Mouse (Mus musculus): ENCODE data around the gene Eras. TPM values are rescaled to one million over a fixed set of nuclear protein-coding genes. Genes with fewer than 3 reads are reported as not detected.
"Not testable (repeated sequence)": the region's sequence is repeated elsewhere in the genome, so short reads cannot be mapped to it uniquely, and the experiment has no call there.

Gene Eras
- polyA plus RNA-seq, 1 experiment from 2014 or later = not detected

DNA sequence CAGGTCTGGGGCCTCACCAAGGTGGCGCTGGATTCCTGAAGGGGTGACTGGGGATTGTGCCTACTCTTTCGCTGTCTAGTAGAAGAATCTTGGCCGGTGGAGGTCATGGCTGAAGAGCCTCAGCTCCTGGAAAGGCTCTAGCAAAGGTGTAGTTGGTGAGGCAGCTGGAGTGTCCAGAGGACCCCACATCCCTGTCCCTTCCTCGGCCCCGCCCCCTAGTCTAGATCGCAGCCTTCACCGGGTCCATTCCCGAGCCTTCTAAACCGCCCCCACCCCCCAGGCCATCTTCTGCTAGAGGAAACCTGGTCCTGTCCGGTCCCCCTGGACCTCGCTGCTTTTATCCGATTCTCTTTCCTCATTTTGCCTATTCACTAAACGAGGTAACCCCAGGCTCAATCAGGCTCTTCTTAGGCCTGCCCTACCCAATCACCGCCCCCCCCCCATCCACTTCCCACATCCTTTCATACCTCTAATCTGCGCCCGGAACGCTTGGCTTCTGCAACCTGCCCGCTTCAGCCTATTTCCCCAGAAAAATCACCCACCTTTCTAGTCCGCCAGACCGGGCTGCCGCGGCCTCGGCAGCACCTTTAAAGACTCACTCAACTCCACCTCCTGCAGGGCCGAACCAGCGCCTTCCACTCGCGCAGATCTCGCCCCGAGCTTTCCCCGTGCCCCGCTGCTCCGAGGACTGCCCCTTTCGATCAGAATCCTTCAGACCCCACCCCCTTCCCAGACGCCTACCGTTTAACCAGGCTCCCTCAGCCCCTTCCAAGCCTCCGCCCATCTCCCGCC lies 18.9 kb upstream of the Eras start, which contains the start of gene Hdac6:
Gene Hdac6 (minus strand): TSS at position 782 of the 792 bp plus-strand sequence.
- no peaks in the 10 kb centered on the region for H3K36me3 ChIP-seq
- peak within 1 kb of the TSS; percentile 53 for H3K4me2 ChIP-seq
- no peaks in the 10 kb centered on the region for H3K4me1 ChIP-seq
- peak within 1 kb of the TSS; percentile 20; the same call in 1 of the 2 replicates for H3K9ac ChIP-seq
- WGBS = 22% methylated on average over 36 of the region's 37 CpGs
- H3K4me3 ChIP-seq = peak within 1 kb of the TSS; percentile 47
- peak; percentile 25; the same call in 1 of the 2 replicates for ATAC-seq (ENCODE audit: insufficient number of reproducible peaks, low FRiP score, low TSS enrichment, low read depth)
- H3K27ac ChIP-seq = peak within 1 kb of the TSS; percentile 61
- H3K27me3 ChIP-seq = no peaks in the 10 kb centered on the region
- no peaks in the 10 kb centered on the region for H3K9me3 ChIP-seq

DNA sequence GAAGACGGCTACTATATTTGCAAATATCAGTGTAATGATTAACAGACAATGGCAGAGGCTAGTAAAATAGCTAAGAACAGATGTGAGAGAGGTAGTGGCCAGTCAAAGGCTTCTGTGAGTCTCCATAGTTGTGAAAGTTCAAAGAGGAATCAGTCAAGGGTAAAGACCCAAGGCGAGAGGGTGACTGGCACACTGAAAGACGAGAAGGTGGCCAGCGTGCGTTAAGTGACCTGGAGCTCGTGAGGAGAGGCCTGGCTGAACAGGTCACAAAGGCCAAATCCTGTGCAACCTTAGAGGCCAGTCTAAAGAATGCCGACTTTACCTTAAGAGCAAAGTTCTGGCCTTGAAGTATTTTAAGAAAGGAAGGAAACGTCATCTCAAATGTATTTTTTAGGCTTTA lies 17.2 kb upstream of the Eras start:
- no peaks in the 10 kb centered on the region for H3K36me3 ChIP-seq
- H3K4me1 ChIP-seq = no peaks in the 10 kb centered on the region
- ATAC-seq (ENCODE audit: insufficient number of reproducible peaks, low FRiP score, low TSS enrichment, low read depth) = no peak
- no peak overlapping the region for H3K27ac ChIP-seq
- H3K4me2 ChIP-seq = no peak overlapping the region
- H3K9ac ChIP-seq = no peak overlapping the region
- H3K27me3 ChIP-seq = no peaks in the 10 kb centered on the region
- H3K9me3 ChIP-seq = no peaks in the 10 kb centered on the region
- 70% methylated on average over 8 of the region's 8 CpGs for WGBS
- H3K4me3 ChIP-seq = no peak overlapping the region

DNA sequence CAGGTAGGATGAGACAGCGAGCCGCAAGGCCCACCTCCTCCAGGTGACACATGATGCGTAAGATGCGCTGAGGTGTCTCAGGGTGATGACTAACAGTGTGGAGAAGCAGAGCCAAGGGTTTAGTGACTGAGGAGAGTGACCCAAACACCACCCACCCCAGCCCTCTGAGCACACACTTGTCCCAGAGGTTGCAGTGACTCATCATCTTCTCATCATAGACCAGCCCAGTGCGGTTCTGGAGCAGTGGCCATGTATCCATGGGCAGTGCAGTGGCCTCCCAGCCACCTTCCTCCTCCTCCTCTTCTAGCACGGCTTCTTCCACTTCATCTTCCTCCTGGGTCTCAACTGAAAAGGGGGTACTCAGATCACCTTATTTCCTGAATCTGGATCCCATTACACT lies 9.3 kb upstream of the Eras start:
- H3K4me1 ChIP-seq = no peaks in the 10 kb centered on the region
- no peak overlapping the region for H3K4me2 ChIP-seq
- no peak overlapping the region for H3K9ac ChIP-seq
- ATAC-seq (ENCODE audit: insufficient number of reproducible peaks, low FRiP score, low TSS enrichment, low read depth) = no peak
- H3K27me3 ChIP-seq = no peaks in the 10 kb centered on the region
- 92% methylated on average over 6 of the region's 6 CpGs for WGBS
- no peaks in the 10 kb centered on the region for H3K9me3 ChIP-seq
- no peak overlapping the region for H3K27ac ChIP-seq
- H3K36me3 ChIP-seq = peaks cover 16% of the 10 kb centered on the region; the same call in 1 of the 2 replicates
- H3K4me3 ChIP-seq = no peak overlapping the region

DNA sequence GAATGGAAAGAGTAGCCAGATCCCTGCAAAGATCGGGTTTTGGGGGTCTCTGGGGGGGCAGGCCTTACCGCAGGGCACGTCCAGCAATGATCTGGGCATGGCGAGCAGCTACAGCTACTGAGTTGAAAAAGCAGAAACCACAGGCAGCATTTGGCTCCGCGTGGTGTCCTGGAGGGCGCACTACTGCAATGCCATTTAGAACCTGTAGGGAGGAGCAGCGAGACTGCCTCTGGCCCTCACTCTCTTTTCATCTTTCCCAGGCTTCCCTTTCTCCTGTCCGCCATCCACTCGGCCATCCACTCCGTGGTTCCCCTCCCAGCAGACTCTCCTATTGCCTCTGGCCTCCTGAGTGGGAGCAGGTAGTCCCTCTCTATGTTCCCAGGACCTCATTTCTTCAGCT lies 8.5 kb upstream of the Eras start:
- Histone ChIP-seq H3K4me1 (no peaks in the 10 kb centered on the region), H3K9me3 (no peaks in the 10 kb centered on the region), H3K9ac (no peak overlapping the region), H3K27ac (no peak overlapping the region), H3K27me3 (no peaks in the 10 kb centered on the region), H3K4me3 (no peak overlapping the region), H3K36me3 (peaks cover 16% of the 10 kb centered on the region; the same call in 1 of the 2 replicates), H3K4me2 (no peak overlapping the region)
- 48% methylated on average over 10 of the region's 11 CpGs for WGBS
- ATAC-seq (ENCODE audit: insufficient number of reproducible peaks, low FRiP score, low TSS enrichment, low read depth) = no peak

DNA sequence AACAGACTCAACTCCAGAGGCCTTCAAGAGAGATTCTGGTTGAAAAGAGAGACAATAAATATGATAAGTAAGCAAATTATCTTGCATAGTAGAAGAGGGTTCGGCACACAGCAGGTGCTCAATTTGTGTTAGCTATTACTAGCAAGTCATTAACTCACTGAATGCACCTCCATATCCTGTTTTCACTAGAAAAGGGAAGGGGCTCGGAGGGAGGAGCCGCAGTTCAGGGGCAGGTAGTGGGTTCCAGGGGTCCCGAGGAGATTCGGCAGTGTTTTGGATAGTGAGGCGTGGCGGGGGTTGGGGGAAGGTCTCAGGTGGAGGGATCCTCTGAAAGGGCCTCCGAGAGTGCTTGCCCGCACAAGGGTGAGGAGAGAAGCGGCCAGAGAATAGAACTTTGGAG lies 1.3 kb downstream of the Eras start:
- WGBS = 31% methylated on average over 10 of the region's 10 CpGs
- H3K27me3 ChIP-seq = peaks cover 44% of the 10 kb centered on the region
- H3K4me1 ChIP-seq = peaks cover 5% of the 10 kb centered on the region; the same call in 1 of the 2 replicates
- H3K4me2 ChIP-seq = no peak overlapping the region
- H3K9ac ChIP-seq = no peak overlapping the region
- H3K27ac ChIP-seq = no peak overlapping the region
- no peaks in the 10 kb centered on the region for H3K9me3 ChIP-seq
- H3K4me3 ChIP-seq = no peak overlapping the region
- H3K36me3 ChIP-seq = peaks cover 19% of the 10 kb centered on the region
- no peak for ATAC-seq (ENCODE audit: insufficient number of reproducible peaks, low FRiP score, low TSS enrichment, low read depth)

DNA sequence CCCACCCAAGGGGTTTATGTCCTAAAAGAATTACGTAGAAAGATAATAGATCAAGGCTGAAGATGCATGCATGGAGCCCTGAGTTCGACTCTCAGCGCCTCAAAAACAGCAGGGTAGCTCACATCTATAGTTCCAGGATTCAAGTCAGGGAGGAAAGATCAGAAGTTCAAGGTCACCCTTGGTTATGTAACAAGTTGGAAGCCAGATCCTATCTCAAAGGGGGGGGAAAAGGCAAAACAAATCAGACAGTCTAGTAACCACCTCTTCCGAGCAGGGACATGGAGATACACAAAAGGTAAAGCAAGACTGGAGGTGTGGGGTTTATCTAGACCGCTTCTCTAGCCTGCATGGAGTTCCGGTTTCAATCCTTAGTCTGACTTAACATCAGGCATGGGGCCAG lies 2.1 kb downstream of the Eras start:
- Histone ChIP-seq H3K27me3 (peaks cover 52% of the 10 kb centered on the region), H3K4me1 (peaks cover 9% of the 10 kb centered on the region), H3K27ac (no peak overlapping the region), H3K36me3 (peaks cover 15% of the 10 kb centered on the region), H3K4me2 (no peak overlapping the region), H3K4me3 (no peak overlapping the region), H3K9me3 (no peaks in the 10 kb centered on the region), H3K9ac (no peak overlapping the region)
- 66% methylated on average over 6 of the region's 6 CpGs for WGBS
- no peak for ATAC-seq (ENCODE audit: insufficient number of reproducible peaks, low FRiP score, low TSS enrichment, low read depth)

DNA sequence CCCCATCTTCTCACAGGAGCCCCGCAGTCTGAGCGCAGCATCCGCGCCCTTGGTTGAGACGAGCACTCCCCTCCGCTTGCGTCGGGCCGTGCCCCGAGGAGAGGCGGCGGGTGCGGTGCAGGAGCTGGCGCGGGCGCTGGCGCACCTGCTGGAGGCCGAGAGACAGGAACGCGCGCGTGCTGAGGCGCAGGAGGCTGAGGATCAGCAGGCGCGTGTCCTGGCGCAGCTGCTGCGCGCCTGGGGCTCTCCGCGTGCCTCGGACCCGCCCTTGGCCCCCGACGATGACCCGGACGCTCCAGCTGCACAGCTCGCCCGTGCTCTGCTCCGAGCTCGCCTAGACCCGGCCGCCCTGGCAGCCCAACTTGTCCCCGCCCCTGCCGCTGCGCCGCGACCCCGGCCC lies 6.4 kb downstream of the Eras start:
- H3K4me3 ChIP-seq = peak overlapping the region; percentile 25
- peaks cover 9% of the 10 kb centered on the region for H3K4me1 ChIP-seq
- peak overlapping the region; percentile 45 for H3K4me2 ChIP-seq
- no peak overlapping the region for H3K27ac ChIP-seq
- H3K27me3 ChIP-seq = peaks cover 62% of the 10 kb centered on the region
- 17% methylated on average over 46 of the region's 48 CpGs for WGBS
- no peak overlapping the region for H3K9ac ChIP-seq
- ATAC-seq (ENCODE audit: insufficient number of reproducible peaks, low FRiP score, low TSS enrichment, low read depth) = no peak
- H3K9me3 ChIP-seq = no peaks in the 10 kb centered on the region
- H3K36me3 ChIP-seq = no peaks in the 10 kb centered on the region

DNA sequence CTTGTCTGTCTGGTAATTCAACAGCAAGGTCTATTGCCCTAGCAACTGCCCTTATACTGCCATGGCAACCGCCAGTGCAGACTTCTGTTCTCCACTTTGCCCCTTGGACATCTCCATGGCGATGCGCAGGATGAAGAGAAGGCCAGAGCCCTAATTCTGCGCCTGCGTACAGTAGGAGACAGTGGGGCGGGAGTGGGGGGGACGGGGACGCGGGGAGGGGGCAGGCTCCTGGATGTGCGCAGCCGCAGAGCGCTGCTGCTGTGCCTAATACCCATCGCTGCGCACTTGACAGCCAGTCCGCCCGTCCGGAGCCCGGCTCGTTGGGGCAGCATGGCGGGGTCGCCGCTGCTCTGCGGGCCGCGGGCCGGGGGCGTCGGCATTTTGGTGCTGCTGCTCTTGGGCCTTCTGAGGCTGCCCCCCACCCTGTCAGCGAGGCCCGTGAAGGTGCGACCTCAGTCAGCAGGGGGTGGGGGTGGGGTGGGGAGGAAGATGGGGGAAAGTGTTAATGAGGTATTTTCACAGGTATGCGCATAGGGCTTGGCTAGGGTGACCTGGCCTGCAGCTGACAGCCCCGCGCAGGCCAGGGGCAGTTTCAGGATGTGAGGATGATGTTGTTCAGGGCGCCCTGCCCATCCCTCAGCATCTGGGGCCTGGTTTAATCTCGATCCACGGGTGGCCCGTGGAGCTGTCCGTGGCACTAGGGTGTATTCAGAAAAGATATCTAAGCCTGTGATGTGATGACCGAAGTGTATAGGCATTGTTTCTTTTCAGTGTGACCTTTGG lies 8.6 kb downstream of the Eras start, which contains the start of gene Pcsk1n:
Gene Pcsk1n (plus strand): TSS at position 222 of the 783 bp plus-strand sequence.
- Histone ChIP-seq H3K36me3 (no peaks in the 10 kb centered on the region), H3K4me1 (peaks cover 9% of the 10 kb centered on the region), H3K9ac (no peak within 1 kb of the TSS), H3K27ac (no peak within 1 kb of the TSS), H3K27me3 (peaks cover 57% of the 10 kb centered on the region), H3K4me2 (peak within 1 kb of the TSS; percentile 37), H3K4me3 (peak within 1 kb of the TSS; percentile 17; the same call in 1 of the 2 replicates), H3K9me3 (no peaks in the 10 kb centered on the region)
- WGBS = 20% methylated on average over 24 of the region's 40 CpGs
- ATAC-seq (ENCODE audit: insufficient number of reproducible peaks, low FRiP score, low TSS enrichment, low read depth) = no peak

DNA sequence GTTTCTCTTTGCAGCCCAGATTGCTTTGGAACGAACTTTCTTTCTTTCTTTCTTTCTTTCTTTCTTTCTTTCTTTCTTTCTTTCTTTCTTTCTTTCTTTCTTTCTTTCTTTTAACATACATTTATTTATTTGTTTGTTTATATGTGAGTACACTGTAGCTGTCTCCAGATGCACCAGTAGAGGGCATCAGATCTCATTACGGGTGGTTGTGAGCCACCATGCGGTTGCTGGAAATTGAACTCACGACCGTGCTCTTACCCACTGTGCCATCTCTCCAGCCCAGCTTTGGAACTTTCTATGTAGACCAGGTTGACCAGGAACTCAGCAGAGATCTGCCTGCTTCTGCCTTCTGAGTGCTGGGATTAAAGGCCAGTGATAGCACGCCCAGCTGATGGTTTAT lies 10.4 kb downstream of the Eras start:
- H3K27ac ChIP-seq; H3K4me3 ChIP-seq; ATAC-seq (ENCODE audit: insufficient number of reproducible peaks, low FRiP score, low TSS enrichment, low read depth); H3K36me3 ChIP-seq; H3K4me1 ChIP-seq; H3K4me2 ChIP-seq; H3K9me3 ChIP-seq; H3K9ac ChIP-seq: not testable (repeated sequence)
- 62% methylated on average over 6 of the region's 6 CpGs for WGBS
- peaks cover 45% of the 10 kb centered on the region for H3K27me3 ChIP-seq

DNA sequence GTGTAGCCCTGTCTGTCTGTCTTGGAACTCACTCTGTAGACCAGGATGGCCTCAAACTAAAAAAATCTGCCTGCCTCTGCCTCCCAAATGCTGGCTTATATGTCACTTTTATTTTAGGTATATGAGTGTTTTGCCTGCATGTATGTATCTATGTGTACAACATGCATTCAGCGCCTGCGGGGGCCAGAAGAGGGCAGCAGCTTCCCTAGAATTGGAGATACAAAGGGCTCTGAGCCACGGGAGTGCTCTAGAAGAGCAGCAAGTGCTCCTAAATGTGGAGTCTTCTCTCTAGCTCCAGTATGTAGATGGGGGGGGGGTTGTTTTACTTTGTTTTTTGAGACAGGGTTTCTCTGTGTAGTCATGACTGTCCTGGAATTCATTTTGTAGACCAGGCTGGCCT lies 12.7 kb downstream of the Eras start:
- WGBS = 28% methylated on average over 3 of the region's 3 CpGs
- H3K9ac ChIP-seq; H3K4me1 ChIP-seq; H3K27ac ChIP-seq; H3K4me2 ChIP-seq; H3K4me3 ChIP-seq; ATAC-seq (ENCODE audit: insufficient number of reproducible peaks, low FRiP score, low TSS enrichment, low read depth); H3K9me3 ChIP-seq; H3K36me3 ChIP-seq: not testable (repeated sequence)
- peaks cover 23% of the 10 kb centered on the region for H3K27me3 ChIP-seq

DNA sequence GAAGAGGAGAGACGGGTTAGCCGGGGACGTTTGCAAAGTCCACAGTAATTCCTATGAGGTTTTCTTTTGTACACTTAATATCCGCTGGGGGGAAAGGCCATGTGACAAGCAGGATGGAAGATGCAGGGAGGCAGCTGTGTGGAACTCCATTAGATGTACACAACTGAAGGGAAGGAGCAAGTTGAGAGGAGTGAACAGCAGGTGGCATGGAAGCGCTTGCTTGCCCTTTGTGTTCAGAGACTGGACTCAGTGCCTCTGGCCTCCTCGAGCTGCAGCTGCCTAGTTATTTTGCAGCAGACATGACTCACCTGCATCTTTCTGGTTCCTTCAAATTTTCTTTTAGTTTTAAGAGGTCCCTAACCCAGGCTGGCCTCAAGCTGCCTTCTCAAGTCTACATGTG lies 17.9 kb downstream of the Eras start:
- Histone ChIP-seq H3K4me2 (no peak overlapping the region), H3K4me1 (no peaks in the 10 kb centered on the region), H3K36me3 (peaks cover 13% of the 10 kb centered on the region; the same call in 1 of the 2 replicates), H3K27me3 (no peaks in the 10 kb centered on the region), H3K27ac (no peak overlapping the region), H3K4me3 (no peak overlapping the region), H3K9me3 (no peaks in the 10 kb centered on the region), H3K9ac (no peak overlapping the region)
- whole genome bisulfite sequencing = 56% methylated on average over 6 of the region's 6 CpGs
- no peak for ATAC-seq (ENCODE audit: insufficient number of reproducible peaks, low FRiP score, low TSS enrichment, low read depth)

DNA sequence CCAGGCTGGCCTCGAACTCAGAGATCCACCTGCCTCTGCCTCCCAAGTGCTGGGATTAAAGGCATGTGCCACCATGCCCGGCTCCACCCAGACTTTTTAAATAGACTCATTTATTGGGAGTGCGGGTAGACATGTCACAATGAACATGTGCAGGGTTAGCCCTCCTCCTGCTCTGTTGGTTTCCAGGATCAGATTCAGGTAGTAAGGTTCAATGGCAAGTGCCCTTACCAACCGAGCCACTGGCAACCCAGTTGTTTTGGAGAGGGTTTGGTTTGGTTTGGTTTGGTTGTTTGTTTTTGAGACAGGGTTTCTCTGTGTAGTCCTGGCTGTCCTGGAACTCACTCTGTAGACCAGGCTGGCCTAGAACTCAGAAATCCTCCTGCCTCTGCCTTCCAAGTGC lies 19.2 kb downstream of the Eras start, which contains the start of gene Gm10490:
Gene Gm10490 (plus strand): TSS at position 301 of the 400 bp plus-strand sequence.
- 85% methylated on average over 4 of the region's 4 CpGs for WGBS
- H3K9ac ChIP-seq; H3K27me3 ChIP-seq; H3K4me2 ChIP-seq; H3K27ac ChIP-seq; H3K4me3 ChIP-seq; H3K9me3 ChIP-seq; H3K4me1 ChIP-seq; ATAC-seq (ENCODE audit: insufficient number of reproducible peaks, low FRiP score, low TSS enrichment, low read depth): not testable (repeated sequence)
- H3K36me3 ChIP-seq = peaks cover 13% of the 10 kb centered on the region; the same call in 1 of the 2 replicates
